Mouse (Mus musculus): ENCODE measurements around the gene Cdk19. TPM values are rescaled to one million over a fixed set of nuclear protein-coding genes. Genes with fewer than 3 reads are reported as not detected.

The Cdk19 gene
- total and polyA plus RNA-seq, 3 experiments = 2.8 to 8.2 TPM; not detected in 1

GRCm38 (mm10) chr10:40529617-40530016 is 190.3 kb downstream of the Cdk19 start:
- Histone ChIP-seq H3K27me3 (ENCODE audit: control insufficient read depth in 1 of 2, insufficient read depth in 2 of 2, low read length in 2 of 2) (0 out of 4 replicates have a peak, but pooled peaks cover 0 to 1% of the 10 kb centered on the region in 2 experiments), H3K4me1 (ENCODE audit: control insufficient read depth in 1 of 2, insufficient read depth in 2 of 2, low read length in 2 of 2) (peaks cover 4 to 20% of the 10 kb centered on the region in 2 experiments; a peak in 3 of 4 replicates), H3K79me2 (ENCODE audit: control insufficient read depth, insufficient read depth, low read length, poor library complexity) (no peaks in the 10 kb centered on the region), H3K36me3 (ENCODE audit: control insufficient read depth in 1 of 2, insufficient read depth in 2 of 2, low read length in 2 of 2) (peaks cover 0 to 10% of the 10 kb centered on the region in 2 experiments; a peak in 2 of 4 replicates), H3K9me3 (replicated peaks; ENCODE audit: insufficient read depth, low read length) (no peaks in the 10 kb centered on the region), H3K27ac (ENCODE audit: control insufficient read depth, low read depth, low read length) (peak overlapping the region; percentile 69), H3K9ac (ENCODE audit: control insufficient read depth, low read depth, low read length, poor library complexity, severe bottlenecking) (peak overlapping the region; percentile 56), H3K4me3 (ENCODE audit: control insufficient read depth in 1 of 2, insufficient read depth in 1 of 2, low read depth in 2 of 2, low read length in 2 of 2) (peak overlapping the region; percentile 13 to 28)
- TF ChIP-seq USF1 (IDR thresholded peaks at IDR 0.05; ENCODE audit: low read depth, low read length) = no peak
- peak; percentile 52; the same call in 1 of the 2 replicates for TF ChIP-seq TBP (IDR thresholded peaks at IDR 0.05; ENCODE audit: low read depth, low read length)
- no peak for TF ChIP-seq ELF1 (IDR thresholded peaks at IDR 0.05; ENCODE audit: low read depth, low read length)
- TF ChIP-seq TCF12 (IDR thresholded peaks at IDR 0.05; ENCODE audit: low read depth, low read length) = no peak
- TF ChIP-seq MEF2A (IDR thresholded peaks at IDR 0.05; ENCODE audit: extremely low read depth, insufficient replicate concordance, low read depth, low read length, poor library complexity, severe bottlenecking) = no peak
- TF ChIP-seq POLR2AphosphoS5 (IDR thresholded peaks at IDR 0.05; ENCODE audit: borderline replicate concordance, low read depth, low read length) = no peak
- peak in 1 of 2 experiments; percentile 13; a peak in 1 of 4 replicates for TF ChIP-seq EP300 (IDR thresholded peaks at IDR 0.05; ENCODE audit: low read depth in 1 of 2, low read length in 2 of 2)
- TF ChIP-seq KAT2A (conservative IDR thresholded peaks at IDR 0.05; ENCODE audit: low read depth, low read length) = no peak
- peak; percentile 58; the same call in 1 of the 2 replicates for TF ChIP-seq MYC (IDR thresholded peaks at IDR 0.05; ENCODE audit: low read depth, low read length)
- TF ChIP-seq BHLHE40 (IDR thresholded peaks at IDR 0.05; ENCODE audit: borderline replicate concordance, low read depth, low read length) = no peak
- peak; percentile 63 for TF ChIP-seq GATA1 (IDR thresholded peaks at IDR 0.05; ENCODE audit: low read depth, low read length)
- peak; percentile 77 for TF ChIP-seq SIN3A (IDR thresholded peaks at IDR 0.05; ENCODE audit: low read length)
- peak; percentile 85 for TF ChIP-seq E2F4 (IDR thresholded peaks at IDR 0.05; ENCODE audit: borderline replicate concordance, low read depth, low read length)
- peak; percentile 60; the same call in 1 of the 2 replicates for TF ChIP-seq ETS1 (IDR thresholded peaks at IDR 0.05; ENCODE audit: low read depth, low read length)
- TF ChIP-seq GABPA (IDR thresholded peaks at IDR 0.05; ENCODE audit: low read depth, low read length) = no peak
- no peak for TF ChIP-seq CHD1 (IDR thresholded peaks at IDR 0.05; ENCODE audit: low read depth, low read length)
- no peak for TF ChIP-seq POLR2AphosphoS2 (IDR thresholded peaks at IDR 0.05; ENCODE audit: low read length)
- TF ChIP-seq SMC3 (IDR thresholded peaks at IDR 0.05; ENCODE audit: low read depth, low read length) = peak; percentile 92
- no peak for TF ChIP-seq RCOR1 (IDR thresholded peaks at IDR 0.05; ENCODE audit: low read depth, low read length)
- no peak for TF ChIP-seq NELFE (IDR thresholded peaks at IDR 0.05; ENCODE audit: low read depth, low read length)
- peak; percentile 82 to 90 (median 83) for TF ChIP-seq CTCF (IDR thresholded peaks at IDR 0.05 in 2 of 3, conservative IDR thresholded peaks at IDR 0.05 in 1 of 3; ENCODE audit: control insufficient read depth in 1 of 3, insufficient read depth in 1 of 3, low read depth in 2 of 3, low read length in 3 of 3, poor library complexity in 1 of 3, severe bottlenecking in 1 of 3)
- no peak; the same call in none of the 2 replicates for TF ChIP-seq HCFC1 (IDR thresholded peaks at IDR 0.05; ENCODE audit: low read depth, low read length)
- 0 out of 2 replicates have a peak, but pooled peaks have one; percentile 30 for TF ChIP-seq MXI1 (IDR thresholded peaks at IDR 0.05; ENCODE audit: low read depth, low read length)
- TF ChIP-seq JUND (IDR thresholded peaks at IDR 0.05; ENCODE audit: low read depth, low read length) = no peak
- peak; percentile 44; the same call in 1 of the 2 replicates for TF ChIP-seq UBTF (IDR thresholded peaks at IDR 0.05; ENCODE audit: borderline replicate concordance, insufficient read depth, low read depth, low read length)
- TF ChIP-seq ZC3H11A (IDR thresholded peaks at IDR 0.05; ENCODE audit: low read depth, low read length) = peak; percentile 94
- TF ChIP-seq RAD21 (IDR thresholded peaks at IDR 0.05; ENCODE audit: low read depth, low read length) = peak; percentile 97
- no peak for TF ChIP-seq USF2 (IDR thresholded peaks at IDR 0.05; ENCODE audit: borderline replicate concordance in 1 of 2, insufficient read depth in 1 of 2, low read depth in 1 of 2, low read length in 2 of 2)
- TF ChIP-seq MAZ (IDR thresholded peaks at IDR 0.05; ENCODE audit: low read depth, low read length) = 0 out of 2 replicates have a peak, but pooled peaks have one; percentile 32
- DNase-seq (ENCODE audit: low read depth, low spot score) = peak; percentile 89
